Mouse (Mus musculus) liver, embryonic 12.5 days (tissue): Measurements from ENCODE around the gene Inka2. TPM values are rescaled to one million over a fixed set of nuclear protein-coding genes. Genes with fewer than 3 reads are reported as not detected.

Experiments used
- ATAC-seq: fragments of 200-750 bp; cut with Nextera tagmentation; 2 replicates; pipeline ENCODE4 v1.8.0; 2017; ENCODE audit warnings: moderate number of reproducible peaks, mild to moderate bottlenecking, moderate library complexity
- H3K27ac ChIP-seq: fragments of 300-500 bp; sonication (generic); 2 replicates; pipeline ENCODE4 v1.5.1; 2016; ENCODE audit warnings: mild to moderate bottlenecking
- H3K27me3 ChIP-seq: fragments of 300-500 bp; sonication (generic); replicated peaks from 2 replicates; pipeline ENCODE4 v1.6.1; 2016; ENCODE audit warnings: mild to moderate bottlenecking, moderate library complexity
- H3K36me3 ChIP-seq: fragments of 300-500 bp; sonication (generic); 2 replicates; pipeline ENCODE4 v1.6.1; 2016; ENCODE audit warnings: mild to moderate bottlenecking, moderate library complexity
- H3K4me1 ChIP-seq: fragments of 300-500 bp; sonication (generic); 2 replicates; pipeline ENCODE4 v1.6.1; 2016
- H3K4me2 ChIP-seq: fragments of 300-500 bp; sonication (generic); 2 replicates; pipeline ENCODE4 v1.6.1; 2016; ENCODE audit warnings: mild to moderate bottlenecking, moderate library complexity
- H3K4me3 ChIP-seq: fragments of 300-500 bp; sonication (generic); 2 replicates; pipeline ENCODE4 v1.5.1; 2016; ENCODE audit warnings: mild to moderate bottlenecking, moderate library complexity
- H3K9ac ChIP-seq: fragments of 300-500 bp; sonication (generic); 2 replicates; pipeline ENCODE4 v1.6.1; 2016; ENCODE audit warnings: mild to moderate bottlenecking, moderate library complexity
- H3K9me3 ChIP-seq: fragments of 300-500 bp; sonication (generic); replicated peaks from 2 replicates; pipeline ENCODE4 v1.6.1; 2016; ENCODE audit warnings: mild to moderate bottlenecking, moderate library complexity
- WGBS: fragments of 180-500 bp; shearing (Covaris S2); methylation state at CpG from one replicate; pipeline ENCODE4 v1.1.7; 2016; ENCODE audit not compliant: insufficient replicate concordance; 5-methylcytosine and 5-hydroxymethylcytosine counted together
- polyA plus RNA-seq: library from polyadenylated mRNA; unstranded; fragments of >200 nt; fragmentation: Nextera tagmentation; extraction: Ambion mirVana; gene quantifications from 2 replicates; pipeline ENCODE4 v1.2.1, GENCODE M21; 2016

The Inka2 gene
- polyA plus RNA-seq, 1 experiment from 2014 or later = 0.37 TPM

DNA sequence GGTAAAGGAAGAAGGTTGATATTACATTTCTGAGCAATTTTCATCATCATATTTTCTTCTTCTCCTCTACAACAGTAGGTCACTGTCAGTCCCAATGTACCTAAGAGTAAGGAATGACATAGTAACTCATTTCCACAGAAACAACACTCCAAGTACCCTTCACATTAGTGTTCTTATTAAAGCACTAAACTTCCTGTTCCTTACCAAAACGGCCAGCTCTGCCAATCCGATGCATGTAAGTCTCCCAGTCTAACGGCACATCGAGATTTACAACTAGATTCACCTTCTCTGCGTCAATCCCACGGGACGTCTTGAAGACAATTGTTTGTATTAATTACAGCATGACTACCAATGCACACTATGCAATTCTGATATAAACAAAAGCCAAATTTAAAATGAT lies 24.1 kb upstream of the Inka2 start:
- WGBS = 88% methylated on average over 7 of the region's 7 CpGs
- 0 out of 2 replicates have a peak, but pooled peaks cover 2% of the 10 kb centered on the region for H3K4me1 ChIP-seq
- H3K27me3 ChIP-seq = no peaks in the 10 kb centered on the region
- no peak overlapping the region for H3K27ac ChIP-seq
- no peaks in the 10 kb centered on the region for H3K9me3 ChIP-seq
- no peak overlapping the region for H3K4me3 ChIP-seq
- H3K4me2 ChIP-seq = no peak overlapping the region
- peaks cover 82% of the 10 kb centered on the region for H3K36me3 ChIP-seq
- no peak for ATAC-seq
- no peak overlapping the region for H3K9ac ChIP-seq

DNA sequence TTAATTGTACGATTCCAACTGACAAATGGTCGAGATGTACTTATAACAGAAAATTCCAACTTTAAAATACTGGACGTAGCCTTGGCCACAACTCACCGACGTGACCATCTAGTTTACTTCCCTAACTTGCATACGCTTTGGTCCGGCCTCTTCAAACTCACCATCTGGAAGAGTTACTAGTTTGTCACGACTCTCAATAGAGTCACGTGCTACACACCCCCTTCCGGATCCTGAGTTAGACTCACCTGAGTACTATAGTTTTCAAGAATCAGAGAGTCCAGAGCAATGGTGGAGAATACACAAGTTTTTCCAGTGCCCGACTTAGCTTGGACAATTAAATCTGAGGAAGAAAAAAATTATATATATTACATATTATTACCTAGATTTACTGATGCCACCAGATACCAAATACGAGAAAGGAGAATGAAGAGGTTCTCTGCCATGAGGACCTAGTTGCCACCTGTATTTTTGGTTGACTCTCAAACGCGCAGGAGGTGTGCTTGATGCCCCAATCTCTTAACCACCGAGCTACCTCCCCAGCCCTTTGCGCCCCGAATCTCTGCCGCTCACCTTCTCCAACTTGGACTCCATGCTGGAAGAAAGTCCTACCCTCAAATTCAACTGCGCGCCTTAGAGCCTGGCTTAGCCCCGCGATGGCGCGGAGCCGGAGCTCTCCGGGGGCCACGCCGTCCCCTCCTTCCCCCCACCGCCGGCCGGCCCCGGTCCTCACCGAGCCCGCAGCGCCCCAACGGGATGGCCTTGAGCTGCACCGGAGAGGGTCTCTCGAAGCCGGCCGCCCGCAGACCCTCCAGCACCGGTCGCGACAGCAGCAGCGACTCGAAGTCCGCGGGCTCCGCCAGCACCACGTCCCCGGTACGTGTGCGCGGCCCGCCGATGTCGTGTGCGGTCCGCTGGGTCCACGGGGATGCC lies 17.7 kb upstream of the Inka2 start:
- peak; percentile 55 for ATAC-seq
- peak overlapping the region; percentile 100 for H3K4me3 ChIP-seq
- 5% methylated on average over 60 of the region's 60 CpGs for WGBS
- peak overlapping the region; percentile 89 for H3K27ac ChIP-seq
- peak overlapping the region; percentile 98 for H3K9ac ChIP-seq
- peaks cover 26% of the 10 kb centered on the region for H3K4me1 ChIP-seq
- peak overlapping the region; percentile 78 for H3K4me2 ChIP-seq
- no peaks in the 10 kb centered on the region for H3K9me3 ChIP-seq
- H3K27me3 ChIP-seq = peaks cover 6% of the 10 kb centered on the region; the same call in 1 of the 2 replicates
- H3K36me3 ChIP-seq = peaks cover 33% of the 10 kb centered on the region

DNA sequence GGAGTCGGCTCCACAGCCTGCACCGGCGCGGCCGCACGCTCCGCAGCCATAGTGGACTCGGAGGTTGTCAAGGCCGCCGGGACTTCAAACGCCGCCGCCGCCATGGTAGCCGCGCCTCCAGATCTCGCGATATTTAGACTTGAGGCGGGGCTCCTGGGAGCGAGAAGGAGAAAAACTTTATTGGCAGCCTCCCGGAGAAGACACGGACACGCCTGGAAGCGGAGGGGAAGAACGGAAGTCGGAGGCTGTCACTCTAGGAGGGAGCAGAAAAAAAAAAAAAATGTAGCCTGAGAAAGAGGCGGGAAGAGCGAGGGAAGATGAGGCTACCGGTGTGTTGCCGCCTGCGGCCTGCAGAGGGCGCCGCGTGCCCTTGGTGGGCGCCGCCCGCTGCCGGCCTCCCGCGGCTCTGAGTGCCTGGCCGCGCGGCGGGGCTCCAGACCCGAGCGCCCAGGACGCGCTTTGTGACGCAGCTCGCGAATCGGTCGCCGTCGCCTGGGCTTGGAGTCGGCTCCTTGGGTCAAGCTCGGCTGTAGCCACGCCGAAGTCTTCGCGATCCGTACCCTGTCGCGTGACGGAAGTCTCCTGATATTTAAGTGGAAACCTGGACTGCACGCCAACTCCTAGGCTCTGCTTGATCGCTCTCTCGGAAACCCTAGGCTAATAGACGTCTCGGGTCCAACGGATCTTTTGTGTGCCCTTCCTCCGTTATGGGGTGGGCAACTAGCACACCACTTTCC lies 16.9 kb upstream of the Inka2 start, which contains the start of gene Ddx20:
Ddx20 (minus strand) TSS at position 251 of the 737 bp plus-strand sequence.
- H3K27ac ChIP-seq = peak within 1 kb of the TSS; percentile 89
- H3K9me3 ChIP-seq = no peaks in the 10 kb centered on the region
- H3K36me3 ChIP-seq = peaks cover 26% of the 10 kb centered on the region
- peaks cover 13% of the 10 kb centered on the region for H3K27me3 ChIP-seq
- peak within 1 kb of the TSS; percentile 100 for H3K4me3 ChIP-seq
- ATAC-seq = peak; percentile 92
- H3K4me1 ChIP-seq = peaks cover 26% of the 10 kb centered on the region
- peak within 1 kb of the TSS; percentile 78 for H3K4me2 ChIP-seq
- peak within 1 kb of the TSS; percentile 98 for H3K9ac ChIP-seq
- WGBS = under 1% methylated on average over 68 of the region's 72 CpGs

DNA sequence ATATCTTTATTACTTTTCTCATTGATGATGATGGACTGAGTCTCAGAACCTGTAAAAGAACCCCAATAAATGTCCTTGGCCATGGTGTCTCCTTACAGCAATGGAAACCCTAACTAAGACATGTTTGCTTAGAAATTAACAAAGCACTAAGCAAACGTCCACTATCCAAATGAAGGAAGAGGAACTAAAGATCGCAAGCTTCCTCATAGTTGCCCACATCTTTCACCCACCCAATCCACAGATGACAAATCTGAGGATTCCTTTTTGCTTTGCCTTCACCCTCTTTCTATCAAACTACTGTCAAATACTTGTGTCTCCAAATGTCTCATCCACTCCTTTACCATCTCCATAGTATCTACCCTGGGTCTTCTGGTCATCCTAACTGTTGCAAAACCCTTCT lies 15.9 kb upstream of the Inka2 start:
- no peak overlapping the region for H3K4me3 ChIP-seq
- no peak overlapping the region for H3K27ac ChIP-seq
- peaks cover 16% of the 10 kb centered on the region for H3K36me3 ChIP-seq
- peaks cover 26% of the 10 kb centered on the region for H3K4me1 ChIP-seq
- WGBS = 35% methylated on average over 2 of the region's 2 CpGs
- peaks cover 24% of the 10 kb centered on the region for H3K27me3 ChIP-seq
- no peaks in the 10 kb centered on the region for H3K9me3 ChIP-seq
- no peak overlapping the region for H3K9ac ChIP-seq
- no peak for ATAC-seq
- H3K4me2 ChIP-seq = peak overlapping the region; percentile 78

DNA sequence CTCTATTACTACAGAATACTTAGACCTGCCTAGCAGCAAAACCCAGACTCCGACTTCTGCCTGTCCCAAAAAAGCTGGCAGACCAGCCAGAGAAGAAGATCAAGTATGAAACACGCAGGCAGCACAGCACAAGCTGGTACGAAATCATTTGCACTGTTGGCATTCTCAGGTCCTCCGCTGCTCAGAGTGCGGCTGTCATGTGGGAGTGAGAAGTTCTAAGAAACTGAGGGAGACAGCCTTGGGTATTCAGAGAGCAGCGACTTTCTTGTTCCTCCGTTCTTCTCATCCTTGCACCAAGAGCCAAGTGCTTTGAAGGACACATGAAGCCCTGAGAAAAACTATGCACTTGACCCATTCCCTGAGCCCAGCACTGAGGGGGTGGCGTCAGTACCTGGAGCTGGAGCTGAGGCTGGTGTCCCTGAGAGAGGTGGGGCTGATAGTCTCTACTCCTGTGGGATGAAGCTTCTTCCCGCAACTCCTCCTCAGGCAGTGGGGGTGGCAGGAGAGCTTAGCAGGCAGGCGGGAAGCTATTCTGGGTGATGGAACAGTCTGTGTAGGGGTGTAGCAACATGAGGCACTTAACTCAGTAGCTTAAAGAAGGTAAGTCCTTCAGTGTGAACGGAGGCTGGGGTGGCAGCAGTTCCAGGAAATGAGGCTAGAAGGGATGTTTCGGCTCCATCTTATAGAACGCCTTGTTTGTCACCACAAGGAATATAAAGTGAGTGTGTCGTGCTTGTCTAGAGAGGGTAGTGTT lies 10.9 kb upstream of the Inka2 start:
- H3K27me3 ChIP-seq = peaks cover 65% of the 10 kb centered on the region
- no peak overlapping the region for H3K4me2 ChIP-seq
- H3K4me3 ChIP-seq = no peak overlapping the region
- WGBS = 61% methylated on average over 14 of the region's 14 CpGs
- no peak for ATAC-seq
- peaks cover 32% of the 10 kb centered on the region for H3K4me1 ChIP-seq
- H3K27ac ChIP-seq = no peak overlapping the region
- no peak overlapping the region for H3K9ac ChIP-seq
- H3K36me3 ChIP-seq = no peaks in the 10 kb centered on the region
- no peaks in the 10 kb centered on the region for H3K9me3 ChIP-seq

DNA sequence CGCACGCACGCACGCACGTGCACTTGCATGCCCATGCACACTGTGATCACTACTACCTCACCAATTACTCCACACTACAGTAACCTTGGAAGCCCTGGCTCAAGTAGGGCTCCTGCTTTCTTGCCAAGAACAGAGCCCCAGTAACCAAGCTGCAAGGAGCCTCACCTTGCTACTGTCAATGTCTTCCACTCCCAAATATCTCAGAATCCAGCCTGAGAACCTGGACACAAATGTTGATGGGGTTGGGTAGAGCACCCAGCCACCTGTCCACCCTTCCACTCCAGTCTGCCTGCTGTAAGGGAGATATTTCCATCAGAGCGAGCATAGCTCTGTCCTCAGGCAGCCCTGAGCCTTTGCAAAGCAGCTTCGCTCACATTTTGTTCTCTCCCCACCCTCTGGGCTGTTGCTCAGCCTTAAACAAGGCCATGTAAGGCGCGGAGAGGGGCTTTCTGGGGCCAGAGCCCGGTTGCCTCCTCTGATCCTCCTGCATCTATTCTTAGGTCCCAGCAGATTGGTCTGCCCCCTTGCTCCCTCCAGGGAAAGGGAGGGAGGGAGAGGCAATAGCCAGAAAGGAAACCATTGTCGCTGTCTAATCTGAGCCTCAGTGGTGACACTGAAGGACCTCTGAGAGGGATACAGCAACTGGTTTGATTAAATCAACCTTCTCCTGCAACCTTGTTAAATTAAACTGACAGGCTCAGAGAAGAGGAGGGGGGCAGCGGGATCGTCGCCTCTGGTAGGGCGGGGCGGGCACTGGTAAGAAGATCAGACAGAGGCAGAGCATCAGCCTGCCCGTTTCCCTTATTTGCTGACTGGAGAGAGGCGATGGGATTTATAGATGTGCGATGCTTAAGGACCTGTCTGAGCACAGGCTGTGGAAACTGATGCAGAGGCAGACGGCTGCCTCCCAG lies 8.7 kb upstream of the Inka2 start:
- no peak overlapping the region for H3K4me2 ChIP-seq
- WGBS = 40% methylated on average over 20 of the region's 20 CpGs
- no peak overlapping the region for H3K4me3 ChIP-seq
- H3K27me3 ChIP-seq = peaks cover 65% of the 10 kb centered on the region
- H3K36me3 ChIP-seq = no peaks in the 10 kb centered on the region
- ATAC-seq = no peak
- H3K9me3 ChIP-seq = no peaks in the 10 kb centered on the region
- no peak overlapping the region for H3K27ac ChIP-seq
- H3K4me1 ChIP-seq = peaks cover 47% of the 10 kb centered on the region
- H3K9ac ChIP-seq = no peak overlapping the region

DNA sequence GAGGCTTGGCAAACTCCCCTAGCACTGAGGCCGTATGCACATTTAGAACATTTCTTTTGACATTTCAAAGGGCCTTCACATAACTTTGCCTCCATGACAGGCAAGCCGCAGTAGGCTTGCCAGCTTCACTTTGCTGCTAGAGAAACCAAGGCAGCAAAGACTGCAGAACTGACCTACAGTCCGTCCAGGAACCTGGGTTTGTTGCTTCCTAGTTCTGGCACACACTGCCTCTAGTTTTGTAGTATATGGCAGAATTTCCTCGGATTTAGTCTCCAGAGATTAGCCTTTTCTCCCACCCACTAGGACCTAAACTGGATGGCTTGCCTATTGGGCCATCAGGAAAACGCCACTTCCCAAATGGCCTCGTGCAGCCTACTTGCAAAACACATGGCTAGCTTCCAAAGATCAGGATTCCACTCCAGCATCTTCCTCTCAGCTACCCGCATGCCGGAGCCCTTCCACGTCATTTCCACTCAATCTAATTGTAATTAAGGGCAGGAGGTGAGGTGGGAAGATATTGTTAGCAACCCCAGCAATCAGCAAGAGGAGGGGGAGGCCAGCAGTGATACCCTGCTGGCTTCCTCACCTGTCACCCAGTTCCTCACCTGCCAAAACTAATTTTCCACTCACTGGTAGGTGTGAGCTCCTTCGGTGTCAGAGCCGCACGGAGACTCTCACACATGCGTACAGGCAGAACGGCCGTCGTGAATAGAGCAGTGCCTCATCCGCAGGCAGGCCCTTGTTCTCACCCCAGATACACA lies 7.8 kb upstream of the Inka2 start:
- H3K27ac ChIP-seq = no peak overlapping the region
- no peak overlapping the region for H3K4me3 ChIP-seq
- H3K9ac ChIP-seq = no peak overlapping the region
- 73% methylated on average over 17 of the region's 17 CpGs for WGBS
- peaks cover 59% of the 10 kb centered on the region for H3K27me3 ChIP-seq
- no peak for ATAC-seq
- no peaks in the 10 kb centered on the region for H3K36me3 ChIP-seq
- peaks cover 55% of the 10 kb centered on the region for H3K4me1 ChIP-seq
- no peaks in the 10 kb centered on the region for H3K9me3 ChIP-seq
- no peak overlapping the region for H3K4me2 ChIP-seq

DNA sequence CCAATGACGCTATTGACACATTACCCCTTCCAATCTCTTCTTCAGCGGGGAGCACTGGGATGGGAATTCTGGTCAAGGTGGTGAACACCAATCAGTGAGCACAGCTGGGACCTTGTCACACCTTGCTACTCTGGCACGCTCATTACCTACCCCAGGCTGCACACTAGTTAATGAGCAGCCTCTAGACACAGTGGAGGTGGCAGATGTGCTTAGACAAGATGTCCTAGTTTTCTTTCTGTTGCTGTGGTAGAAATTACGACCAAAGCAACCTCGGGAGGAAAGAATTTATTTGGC lies 7.3 kb upstream of the Inka2 start:
- Histone ChIP-seq H3K27ac (no peak overlapping the region), H3K36me3 (no peaks in the 10 kb centered on the region), H3K9ac (no peak overlapping the region), H3K27me3 (peaks cover 55% of the 10 kb centered on the region), H3K4me2 (no peak overlapping the region), H3K4me1 (peaks cover 61% of the 10 kb centered on the region), H3K4me3 (no peak overlapping the region), H3K9me3 (no peaks in the 10 kb centered on the region)
- ATAC-seq = no peak
- WGBS = 64% methylated on average over 5 of the region's 5 CpGs

DNA sequence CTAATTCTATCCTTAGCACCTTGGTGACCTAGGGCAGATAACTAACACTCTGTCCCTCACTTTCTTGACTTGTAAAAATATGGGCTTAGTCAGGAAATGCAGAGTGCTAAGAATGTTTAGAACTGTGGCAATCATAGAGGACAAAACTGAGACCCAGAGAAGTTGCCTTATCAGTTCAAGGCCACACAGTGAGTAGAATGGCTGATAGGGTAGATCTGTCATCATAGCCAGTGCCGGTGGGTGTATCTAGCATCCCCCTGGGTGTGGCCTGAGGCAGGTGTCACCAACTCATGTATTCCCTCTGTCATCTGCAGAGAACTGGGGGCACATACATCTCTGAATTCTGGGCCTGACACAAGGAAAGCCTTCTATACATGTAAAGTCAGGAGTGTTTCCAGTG lies 6.1 kb upstream of the Inka2 start:
- Histone ChIP-seq H3K27ac (peak overlapping the region; percentile 88), H3K4me1 (peaks cover 73% of the 10 kb centered on the region), H3K27me3 (peaks cover 43% of the 10 kb centered on the region), H3K4me2 (peak overlapping the region; percentile 43), H3K36me3 (no peaks in the 10 kb centered on the region), H3K9me3 (no peaks in the 10 kb centered on the region), H3K4me3 (no peak overlapping the region), H3K9ac (0 out of 2 replicates have a peak overlapping the region, but pooled peaks have one; percentile 7)
- 17% methylated on average over 1 of the region's 1 CpGs for WGBS
- peak; percentile 69 for ATAC-seq

DNA sequence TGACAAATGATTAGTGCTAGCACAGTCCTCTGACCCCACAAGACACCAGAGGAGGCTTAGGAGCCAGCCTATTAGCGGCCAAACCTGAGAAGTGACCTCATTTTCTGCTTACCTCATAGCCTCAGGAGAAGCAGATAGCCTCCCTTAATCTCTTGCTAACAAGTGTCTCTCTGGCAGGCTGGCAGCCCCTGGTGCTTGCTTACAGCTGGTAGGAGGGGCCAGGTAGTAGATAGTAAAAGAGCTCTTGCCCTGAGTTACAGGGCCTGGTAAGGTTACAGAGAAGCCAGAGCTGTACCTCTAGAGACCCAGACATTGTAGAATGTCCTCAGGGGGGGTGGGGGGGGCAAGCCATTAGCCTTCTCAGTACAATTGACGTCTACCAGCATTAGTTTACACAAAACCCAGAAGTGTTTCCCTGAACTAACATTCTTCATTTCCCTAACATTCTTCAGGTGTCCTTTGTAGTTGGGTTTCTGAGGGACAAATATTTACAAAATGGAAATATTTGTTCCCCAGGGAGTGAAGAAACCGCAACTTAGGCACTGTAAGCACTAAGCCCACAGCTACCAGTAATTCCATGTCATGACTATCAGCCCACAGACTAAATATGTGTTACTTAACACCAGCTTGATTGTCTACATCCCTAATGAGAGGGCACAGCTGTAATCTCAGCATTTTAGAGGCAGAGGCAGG lies 5.0 kb upstream of the Inka2 start:
- Histone ChIP-seq H3K36me3 (no peaks in the 10 kb centered on the region), H3K4me1 (peaks cover 83% of the 10 kb centered on the region), H3K9ac (peak overlapping the region; percentile 40), H3K27me3 (peaks cover 32% of the 10 kb centered on the region), H3K27ac (peak overlapping the region; percentile 88), H3K9me3 (no peaks in the 10 kb centered on the region), H3K4me3 (no peak overlapping the region), H3K4me2 (peak overlapping the region; percentile 43)
- ATAC-seq = peak; percentile 93
- WGBS = 36% methylated on average over 3 of the region's 3 CpGs
